Mouse (Mus musculus): ENCODE results near the gene Rpp25l.
"Not testable (repeated sequence)": the region's sequence is repeated elsewhere in the genome, so short reads cannot be mapped to it uniquely, and the experiment has no call there.

Rpp25l gene

DNA sequence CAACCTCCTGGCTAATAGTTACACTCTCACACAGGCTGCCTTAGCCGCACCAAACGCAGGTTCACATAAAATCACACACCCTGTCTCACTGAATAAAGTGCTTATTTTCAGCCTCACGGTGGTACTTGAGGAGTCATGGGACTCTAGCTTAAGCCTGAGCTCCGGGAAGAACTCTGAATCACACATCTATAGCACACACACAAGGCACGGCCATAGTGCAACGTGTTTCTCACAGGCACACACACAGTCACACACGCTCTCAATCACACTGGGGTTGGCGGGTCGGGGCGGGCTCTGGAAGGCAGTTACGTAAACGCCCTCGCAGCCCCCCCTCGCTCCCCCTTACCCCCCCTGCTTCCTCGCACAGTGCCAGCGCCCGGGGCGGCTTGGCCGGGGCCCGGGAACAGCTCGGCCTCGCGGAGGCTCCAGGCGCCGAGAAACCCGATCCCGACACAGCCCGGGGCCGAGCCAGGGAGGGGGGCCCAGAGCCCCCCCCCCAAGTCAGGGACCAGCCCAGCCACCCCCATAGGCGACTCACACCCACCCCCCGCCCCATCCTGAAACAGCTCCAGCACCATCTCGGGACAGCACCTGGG lies 14.8 kb downstream of the Rpp25l start:
- not testable (repeated sequence) for DNase-seq (ENCODE audit: extremely low read depth, low read depth, low spot score)

DNA sequence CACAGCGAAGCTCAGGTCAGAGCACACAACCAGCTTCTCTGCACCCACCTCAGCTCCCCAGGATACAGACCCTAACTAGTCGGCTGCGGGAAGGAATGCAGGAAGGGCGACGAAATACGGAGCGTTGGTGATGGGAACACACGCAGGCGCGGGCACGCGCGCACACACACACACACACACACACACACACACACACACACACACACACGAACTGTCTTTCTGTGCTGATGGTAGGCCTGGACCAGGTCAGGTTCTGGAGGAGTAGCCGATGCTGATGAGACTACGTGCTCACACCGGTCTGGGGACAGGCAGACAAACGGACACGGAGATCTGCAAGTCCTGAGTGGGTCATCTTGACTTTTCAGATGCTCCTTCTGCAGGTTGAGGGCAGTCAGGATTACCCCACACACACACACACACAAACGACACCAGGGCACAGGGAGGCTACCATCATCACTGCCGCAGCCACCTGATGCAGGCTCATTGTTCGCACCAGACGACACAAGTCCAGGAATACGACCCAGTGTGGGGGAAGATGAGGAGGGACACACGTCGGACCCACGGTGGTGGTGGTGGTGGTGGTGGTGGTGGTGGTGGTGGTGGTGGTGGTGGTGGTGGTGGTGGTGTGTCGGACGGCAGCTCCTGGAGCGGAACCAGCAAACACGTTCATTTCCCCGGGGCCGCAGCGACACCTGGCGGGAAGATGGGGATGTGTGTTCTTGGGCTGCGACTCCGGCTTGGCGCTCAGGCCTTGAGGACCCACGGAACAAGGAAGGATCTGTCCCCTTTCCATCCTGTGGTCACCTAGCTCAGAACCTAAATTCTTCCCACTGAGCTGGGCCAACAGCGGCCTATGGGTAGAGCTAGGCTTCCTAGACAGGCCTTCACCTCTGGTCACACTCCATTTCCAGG lies 16.1 kb downstream of the Rpp25l start, which contains the start of gene Cntfr:
Cntfr (minus strand) TSS at position 160 of the 912 bp plus-strand sequence.
- DNase-seq (ENCODE audit: extremely low read depth, low read depth, low spot score), result not testable (repeated sequence)

DNA sequence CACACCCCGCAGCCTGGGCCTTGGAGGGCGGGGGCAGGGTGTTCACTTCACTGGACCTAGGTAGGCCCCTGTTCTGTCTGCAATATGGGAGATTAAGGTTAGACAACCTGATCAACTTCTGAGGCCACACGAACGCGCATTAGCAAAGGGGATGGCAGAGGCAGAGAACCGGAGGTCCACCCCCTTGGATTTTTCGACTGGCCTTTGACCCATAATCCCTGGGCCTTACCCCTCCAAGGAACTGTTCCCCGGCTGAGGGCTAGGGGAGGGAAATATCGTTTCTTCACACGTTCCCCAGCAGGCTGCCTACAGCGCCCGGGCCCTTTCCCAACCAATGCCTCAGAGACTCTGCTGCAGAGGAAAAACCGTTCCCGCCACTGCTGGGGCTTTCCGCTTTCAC lies 16.9 kb downstream of the Rpp25l start:
- DNase-seq (ENCODE audit: extremely low read depth, low read depth, low spot score), result not testable (repeated sequence)

DNA sequence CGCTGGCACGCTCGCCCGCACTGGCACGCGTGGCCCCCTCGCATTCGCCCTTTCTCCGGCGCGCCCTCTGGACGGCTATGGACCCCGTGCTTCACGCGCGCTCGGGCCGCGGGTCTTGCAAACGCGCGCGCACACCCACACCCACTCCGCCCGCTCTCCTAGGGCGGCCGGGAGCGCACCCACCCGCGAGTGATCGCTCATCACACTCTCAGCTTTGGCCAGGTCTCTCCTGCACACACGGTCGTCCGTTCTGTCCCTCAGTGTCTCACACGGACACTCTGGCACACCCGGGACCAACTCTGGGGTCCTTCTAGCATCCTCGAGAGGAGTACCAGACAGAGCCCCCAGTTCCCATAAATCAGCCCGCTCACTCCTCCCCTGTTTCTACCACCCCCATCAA lies 17.5 kb downstream of the Rpp25l start:
- DNase-seq (ENCODE audit: extremely low read depth, low read depth, low spot score), result not testable (repeated sequence)

DNA sequence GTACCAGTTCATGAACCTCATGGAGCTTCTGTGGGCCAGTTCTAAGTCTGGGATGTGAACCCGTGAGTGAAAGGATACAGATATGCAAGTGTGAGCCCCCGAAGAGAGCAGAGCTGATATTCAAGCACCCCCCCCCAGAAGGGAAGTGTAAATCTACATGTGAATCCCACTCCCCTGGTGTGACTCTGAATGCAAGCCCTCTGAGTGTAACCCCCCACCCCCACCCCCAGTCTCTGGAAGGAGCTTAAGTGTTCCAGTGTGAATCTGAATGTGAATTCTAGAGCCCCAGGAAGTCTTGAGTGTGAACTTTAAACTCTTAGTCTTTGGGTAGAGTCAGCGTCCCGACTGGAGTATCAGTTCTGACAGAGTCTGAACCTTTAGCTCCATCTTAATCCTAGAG lies 19.8 kb downstream of the Rpp25l start:
- not testable (repeated sequence) for DNase-seq (ENCODE audit: extremely low read depth, low read depth, low spot score)

DNA sequence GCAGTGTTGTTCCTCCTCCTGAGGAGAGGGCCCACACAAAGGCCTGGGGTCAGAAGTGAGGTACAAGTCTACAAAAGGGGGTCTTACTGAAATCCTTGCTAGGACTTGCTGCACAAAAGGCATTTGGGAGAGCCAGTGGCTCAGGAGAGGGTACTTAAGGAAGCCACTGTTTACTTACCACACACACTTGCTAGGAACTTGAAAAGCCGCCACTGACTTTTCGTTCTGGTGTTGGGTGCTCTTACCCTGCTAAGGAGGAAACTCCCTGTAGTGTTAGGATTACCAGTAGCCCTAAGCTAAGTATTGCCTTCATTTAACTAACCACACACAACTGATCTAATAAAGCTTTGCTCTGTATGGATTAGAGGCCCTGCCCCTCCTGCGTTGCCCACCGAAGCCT lies 23.3 kb downstream of the Rpp25l start:
- DNase-seq (ENCODE audit: extremely low read depth, low read depth, low spot score), result not testable (repeated sequence)

DNA sequence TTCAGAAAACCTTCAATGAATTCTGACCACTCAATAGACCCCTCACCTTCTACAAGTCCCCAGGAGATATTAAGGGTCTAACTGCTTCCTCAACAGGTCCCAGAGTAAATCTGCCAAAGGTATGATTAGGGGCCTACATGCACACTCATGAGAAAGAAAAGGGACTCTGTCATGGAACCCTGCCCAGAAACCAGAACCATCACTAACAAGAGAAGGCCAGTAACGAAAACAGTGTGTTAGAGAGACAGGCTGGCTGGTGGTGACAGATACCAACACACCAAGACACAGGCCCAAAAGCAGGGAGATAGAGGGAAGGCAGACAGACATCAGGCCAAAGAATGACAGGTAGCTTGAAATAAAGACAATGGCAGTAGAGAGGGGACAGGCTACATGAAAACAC lies 24.8 kb downstream of the Rpp25l start:
- not testable (repeated sequence) for DNase-seq (ENCODE audit: extremely low read depth, low read depth, low spot score)

DNA sequence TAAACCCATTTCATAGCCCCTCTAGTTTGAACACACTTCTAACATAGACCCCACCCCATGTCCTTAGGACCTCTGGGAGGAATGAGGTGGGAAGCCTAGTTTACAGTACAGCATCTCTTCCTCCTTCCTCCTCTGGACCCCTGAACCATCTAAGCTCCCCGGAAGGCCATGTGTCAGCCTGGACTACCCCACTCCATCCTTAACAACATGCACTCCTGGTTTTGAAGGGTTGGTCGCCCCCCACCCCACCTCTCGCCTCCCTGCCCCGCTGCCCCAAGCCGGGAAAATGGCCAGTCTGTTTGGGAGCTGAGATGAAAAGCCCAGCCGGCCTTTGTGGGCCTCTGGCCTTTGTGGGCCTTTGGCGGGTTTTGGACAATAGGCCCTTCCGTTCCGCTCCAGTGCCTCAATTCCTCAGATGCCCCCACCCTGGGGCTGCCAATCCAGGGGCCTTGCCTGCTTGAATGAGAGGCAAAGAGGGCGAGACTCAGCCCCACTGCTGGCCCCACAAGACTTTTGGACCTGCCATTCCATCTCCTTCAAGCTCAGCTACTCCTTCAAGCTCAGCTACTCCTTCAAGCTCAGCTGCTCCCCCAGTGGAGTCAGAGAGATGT lies 27.3 kb downstream of the Rpp25l start:
- DNase-seq (ENCODE audit: extremely low read depth, low read depth, low spot score), result not testable (repeated sequence)

DNA sequence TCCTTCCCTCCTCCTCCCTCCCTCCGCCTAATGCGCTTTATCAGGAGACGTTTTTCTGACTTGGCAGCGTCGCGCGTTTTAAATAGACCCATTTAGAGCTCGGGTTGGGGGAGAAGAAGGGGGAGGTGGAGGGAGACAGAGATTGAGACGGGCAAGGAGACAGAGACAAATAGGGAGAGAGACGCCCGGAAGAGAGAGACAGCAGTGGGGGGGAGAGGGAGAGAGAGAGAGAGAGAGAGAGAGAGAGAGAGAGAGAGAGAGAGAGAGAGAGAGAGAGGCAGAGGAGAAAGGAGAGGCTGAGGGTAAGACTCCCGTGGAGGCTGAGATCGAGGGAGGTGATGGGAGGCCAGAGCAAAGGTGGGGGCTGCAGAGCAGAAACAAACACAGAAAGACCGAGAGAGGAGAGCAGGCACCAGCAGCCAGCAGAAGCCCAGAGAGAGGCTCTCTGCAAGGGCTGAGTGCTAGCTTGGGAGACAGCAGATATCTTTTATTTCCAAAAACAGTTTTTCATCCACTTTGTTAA lies 28.3 kb downstream of the Rpp25l start:
- DNase-seq (ENCODE audit: extremely low read depth, low read depth, low spot score), result not testable (repeated sequence)

DNA sequence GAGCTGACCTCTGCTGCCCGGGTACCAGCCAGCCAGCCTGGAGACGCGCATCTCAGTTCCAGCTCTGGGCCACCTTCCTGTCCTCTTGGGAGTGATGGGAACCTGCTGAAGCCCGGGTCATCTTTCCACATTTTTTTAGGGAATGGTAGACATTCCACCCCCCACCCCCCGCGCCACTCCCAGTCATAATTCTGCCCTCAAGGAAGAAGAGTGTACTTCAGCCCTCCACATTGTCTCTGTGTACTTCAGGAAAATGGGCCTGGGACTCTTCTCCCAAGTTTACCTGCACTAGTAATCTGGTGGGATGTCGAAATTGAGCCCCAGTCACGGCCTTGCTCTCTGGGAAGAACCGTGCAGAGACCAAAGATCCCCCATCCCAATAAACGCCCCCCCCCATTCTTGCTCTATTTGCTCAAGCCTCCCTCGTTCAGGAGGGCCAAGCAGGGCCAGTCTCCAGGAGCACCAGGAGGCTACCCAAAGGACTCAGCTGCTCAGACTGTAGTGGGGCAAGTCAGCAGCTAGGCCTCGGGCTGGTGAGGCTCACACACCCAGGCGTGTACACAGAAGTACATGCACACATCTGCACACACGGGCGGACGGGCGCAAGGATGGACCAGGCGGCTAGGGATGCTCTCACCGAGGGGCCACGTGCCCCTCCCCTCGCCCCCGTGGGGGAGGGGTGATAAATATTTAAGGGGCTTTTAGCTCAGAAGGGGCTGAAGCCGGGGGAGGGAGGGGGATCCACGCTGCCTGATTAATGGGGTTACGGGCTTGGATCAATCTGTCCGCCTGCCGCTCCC lies 29.0 kb downstream of the Rpp25l start:
- not testable (repeated sequence) for DNase-seq (ENCODE audit: extremely low read depth, low read depth, low spot score)

DNA sequence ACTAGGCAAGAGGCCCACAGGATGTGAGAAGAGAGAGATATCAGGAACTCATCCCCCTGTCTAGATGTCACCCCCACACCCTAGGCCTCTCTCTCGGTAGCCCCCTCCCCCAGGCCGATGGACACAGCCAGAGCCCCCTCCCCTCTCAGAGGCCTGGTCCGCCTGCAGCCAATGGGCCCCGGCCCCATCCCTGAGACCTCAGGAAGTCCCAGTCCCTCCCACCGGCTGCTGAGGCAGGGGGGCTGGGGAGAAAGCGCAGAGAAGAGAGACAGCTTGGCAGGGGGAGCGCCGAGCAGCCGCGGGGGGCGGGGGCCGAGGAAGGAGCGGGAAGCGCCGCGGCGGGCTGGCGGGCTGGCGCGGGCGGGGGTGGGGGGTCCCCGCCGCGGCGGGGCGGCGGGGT lies 30.0 kb downstream of the Rpp25l start:
- not testable (repeated sequence) for DNase-seq (ENCODE audit: extremely low read depth, low read depth, low spot score)

DNA sequence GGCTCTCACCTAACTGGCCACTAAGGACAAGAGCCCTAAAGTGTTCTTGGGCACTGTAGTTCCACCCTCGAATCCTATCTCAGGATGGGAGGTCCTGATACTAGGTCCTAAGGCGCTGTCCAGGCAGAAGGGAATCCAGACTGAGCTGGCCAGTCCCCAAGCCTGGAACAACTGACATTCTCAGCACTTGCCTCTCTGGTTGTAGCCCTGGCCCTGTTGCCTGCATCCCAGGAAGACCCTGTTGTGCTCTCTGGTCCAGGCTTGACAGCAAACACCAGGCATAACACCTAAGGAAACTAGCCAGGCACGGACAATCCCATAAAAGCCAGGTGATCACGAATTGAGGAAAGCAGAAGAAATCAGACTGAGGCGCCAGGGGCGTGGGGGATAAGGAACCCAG lies 30.5 kb downstream of the Rpp25l start:
- no peak for DNase-seq (ENCODE audit: extremely low read depth, low read depth, low spot score)

DNA sequence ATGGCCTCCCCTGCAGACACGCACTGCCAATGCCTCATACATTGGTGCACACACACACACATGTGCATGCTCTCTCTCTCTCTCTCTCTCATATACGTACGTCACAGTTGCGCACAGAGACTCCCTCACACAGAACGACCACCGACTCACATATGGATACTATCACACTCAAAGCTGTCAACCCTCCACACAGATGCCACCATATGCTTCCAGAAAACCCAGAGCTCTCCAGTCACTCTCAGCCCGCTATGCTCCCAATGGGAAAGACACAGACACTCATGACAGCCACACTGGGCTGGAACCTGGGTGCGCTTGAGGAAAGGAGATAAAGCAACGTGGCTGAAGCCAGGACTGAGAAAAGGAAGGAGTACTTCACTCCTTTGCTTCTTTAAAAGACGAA lies 31.4 kb downstream of the Rpp25l start:
- no peak for DNase-seq (ENCODE audit: extremely low read depth, low read depth, low spot score)

DNA sequence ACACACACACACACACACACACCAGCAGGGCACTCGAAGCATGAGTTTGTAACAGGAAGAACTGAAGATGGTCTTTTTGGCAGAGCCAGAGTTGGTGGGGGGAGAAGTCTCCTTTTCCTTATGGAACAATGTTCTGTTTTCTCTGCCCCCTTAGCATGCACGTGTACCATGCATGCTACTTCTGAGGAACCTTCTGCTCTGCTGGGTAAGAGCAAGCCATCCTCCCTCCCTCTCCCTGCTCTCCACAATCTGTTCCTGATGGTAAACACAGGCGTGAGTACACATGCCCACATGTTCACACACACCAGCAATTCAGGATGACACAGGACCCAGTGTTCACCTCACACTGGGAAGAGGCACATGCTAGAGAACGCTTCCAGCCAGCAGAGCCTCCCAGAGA lies 32.2 kb downstream of the Rpp25l start:
- DNase-seq (ENCODE audit: extremely low read depth, low read depth, low spot score), result no peak

DNA sequence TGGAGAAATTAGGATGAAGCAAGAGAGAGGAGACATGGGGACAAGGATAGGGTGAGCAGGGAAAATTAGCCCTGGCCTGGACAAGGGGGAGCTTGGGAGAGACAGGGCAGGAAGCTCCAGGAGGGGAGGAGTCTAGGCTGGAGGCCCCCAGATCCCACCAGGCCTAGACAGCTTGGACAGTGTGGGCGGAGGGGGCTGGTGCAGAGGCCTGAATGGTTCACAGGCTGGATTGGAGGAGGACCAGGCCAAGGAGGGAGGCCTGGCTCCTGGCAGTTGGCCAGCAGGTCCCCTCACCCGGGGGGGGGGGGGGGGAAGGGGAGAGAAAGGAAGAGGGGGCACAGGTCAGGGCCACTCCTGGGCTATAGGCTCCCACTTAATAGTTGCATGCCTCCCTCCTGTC lies 34.0 kb downstream of the Rpp25l start:
- DNase-seq (ENCODE audit: extremely low read depth, low read depth, low spot score), result no peak

DNA sequence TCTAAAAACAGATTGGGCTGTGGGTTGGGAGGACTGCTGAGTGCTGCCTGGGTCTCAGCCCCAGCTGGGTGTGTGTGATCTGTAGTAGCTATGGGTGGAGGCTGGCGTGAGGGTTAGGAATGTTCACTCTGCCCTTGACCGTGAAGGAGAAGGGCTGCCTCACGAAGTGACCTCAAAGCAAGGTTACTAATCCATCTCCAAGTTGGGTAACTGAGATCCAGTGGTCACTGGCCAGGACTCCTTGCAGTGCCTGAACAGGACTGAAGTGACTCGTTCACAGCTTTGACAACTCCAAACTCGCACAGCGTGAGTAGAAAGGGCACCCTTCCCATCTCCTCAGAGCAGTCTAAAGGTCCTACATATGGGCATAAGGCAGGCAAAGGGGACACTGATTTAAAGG lies 34.5 kb downstream of the Rpp25l start:
- DNase-seq (ENCODE audit: extremely low read depth, low read depth, low spot score), result no peak

DNA sequence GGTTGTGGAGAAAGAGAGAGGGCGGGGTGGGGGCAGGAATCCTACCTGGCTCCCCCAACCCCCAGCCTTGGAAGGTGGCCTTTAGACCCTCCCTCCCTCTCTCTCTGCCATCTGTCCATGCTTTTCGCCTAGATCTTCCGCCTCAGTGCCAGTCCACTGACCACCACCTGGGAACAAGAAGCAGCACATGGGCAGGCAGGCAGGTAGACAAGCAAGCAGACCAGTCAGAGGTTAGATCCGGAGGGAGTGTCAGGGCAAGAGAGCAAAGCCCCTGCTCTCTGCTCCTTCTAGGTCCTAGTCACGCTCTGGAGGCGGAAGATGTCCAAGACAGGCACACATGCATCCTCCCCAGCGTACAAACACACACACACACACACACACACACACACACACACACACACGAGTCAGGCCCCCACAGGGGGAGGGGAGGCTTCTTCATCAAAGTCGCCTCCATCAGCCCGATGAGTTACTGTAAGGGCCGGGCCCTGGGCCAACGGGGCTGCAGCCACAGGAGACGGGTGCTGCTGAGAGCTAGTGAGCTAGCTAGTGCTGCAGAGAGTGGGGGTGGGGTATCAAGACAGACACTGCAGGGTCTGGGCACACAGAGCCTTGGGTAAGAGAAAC lies 36.2 kb downstream of the Rpp25l start:
- no peak for DNase-seq (ENCODE audit: extremely low read depth, low read depth, low spot score)

DNA sequence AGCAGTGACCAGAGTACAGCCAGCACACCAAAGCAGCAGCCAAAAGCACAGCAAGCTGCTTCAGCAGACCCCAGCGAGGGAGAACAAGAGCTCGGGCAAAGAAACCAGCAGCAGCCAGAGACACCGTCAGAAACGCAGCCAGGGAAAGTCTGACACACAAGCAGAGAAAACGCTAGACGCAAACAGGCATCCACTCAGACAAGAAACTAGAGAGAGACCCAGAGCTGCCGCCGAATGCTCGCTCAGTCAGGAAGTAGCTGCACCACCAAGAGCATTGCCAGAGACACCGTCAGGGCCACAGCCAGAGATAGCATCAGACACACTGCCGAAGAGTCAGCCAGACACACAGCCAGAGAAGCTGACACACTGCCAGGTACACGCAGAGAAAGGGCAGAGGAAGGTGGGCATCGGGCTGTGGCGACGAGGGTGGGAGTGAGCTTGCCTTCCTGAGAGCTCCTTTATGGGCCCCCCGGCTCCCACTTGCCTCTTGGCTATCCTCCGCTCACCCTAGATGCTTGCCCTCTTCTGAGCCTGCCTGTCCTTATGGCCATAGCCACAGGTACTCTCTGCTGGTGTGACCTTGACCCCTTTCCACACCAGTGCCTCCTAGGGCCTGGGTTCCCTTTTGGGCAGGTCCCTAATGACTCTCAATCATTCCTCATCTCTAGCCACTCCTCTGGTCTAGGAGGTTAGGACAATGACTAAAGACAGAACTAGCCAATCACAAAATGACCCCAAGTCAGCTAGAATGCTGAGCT lies 36.9 kb downstream of the Rpp25l start:
- no peak for DNase-seq (ENCODE audit: extremely low read depth, low read depth, low spot score)

DNA sequence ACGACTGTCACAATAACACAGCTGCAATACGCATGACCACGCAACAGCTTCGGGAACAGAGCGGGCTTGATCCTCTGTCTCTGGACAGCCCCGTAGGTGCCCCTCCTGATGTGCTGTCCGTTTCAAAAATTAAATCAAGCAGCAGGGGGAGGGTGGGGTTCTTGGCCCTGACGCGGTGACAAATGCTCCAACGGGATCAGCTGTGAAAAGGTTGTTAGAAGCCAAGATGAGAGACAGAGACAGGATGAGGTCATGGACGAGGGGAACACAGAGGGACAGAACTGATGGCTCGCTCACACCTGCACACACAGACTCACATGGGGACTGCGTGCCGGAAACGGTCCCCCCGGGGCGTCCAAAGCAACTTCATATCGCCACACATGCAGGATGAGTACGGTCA lies 40.1 kb downstream of the Rpp25l start:
- no peak for DNase-seq (ENCODE audit: extremely low read depth, low read depth, low spot score)

DNA sequence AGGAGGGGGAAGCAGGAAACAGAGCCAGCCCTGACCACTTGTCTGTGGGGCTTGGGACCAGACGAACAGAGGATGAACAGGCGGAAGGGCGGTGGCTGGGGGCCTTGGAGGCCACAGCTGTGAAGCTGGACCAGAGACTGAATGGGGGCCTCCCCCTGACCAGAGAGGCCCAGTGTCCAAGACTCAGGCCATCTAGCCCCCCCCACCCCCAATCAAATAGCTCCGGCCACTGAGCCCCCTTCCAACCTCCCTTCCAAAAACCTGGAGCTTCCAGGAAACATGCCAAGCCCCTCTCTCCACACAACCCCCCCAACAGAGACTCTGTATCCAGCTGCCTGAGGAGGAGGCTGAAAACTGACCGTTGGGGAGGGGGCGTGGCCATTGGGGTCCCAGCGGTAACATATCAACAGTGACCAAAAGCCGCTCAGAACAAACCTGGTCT lies 40.8 kb downstream of the Rpp25l start:
- DNase-seq (ENCODE audit: extremely low read depth, low read depth, low spot score), result no peak
